Mouse (Mus musculus) cerebellum, adult 2 months (tissue): ENCODE data around the gene Tpcn2.

ENCODE experiments used
- CTCF ChIP-seq: fragments of 200-500 bp; IDR thresholded peaks from 2 replicates; pipeline ENCODE4 v1.5.1; 2011; ENCODE audit warnings: low read depth, mild to moderate bottlenecking, control low read depth, low read length, moderate library complexity, borderline replicate concordance; ENCODE audit not compliant: insufficient read depth
- POLR2A ChIP-seq: fragments of 200-500 bp; IDR thresholded peaks from 2 replicates; pipeline ENCODE4 v1.6.1; 2011; ENCODE audit warnings: low read length, control low read depth, borderline replicate concordance; ENCODE audit not compliant: insufficient read depth

DNA sequence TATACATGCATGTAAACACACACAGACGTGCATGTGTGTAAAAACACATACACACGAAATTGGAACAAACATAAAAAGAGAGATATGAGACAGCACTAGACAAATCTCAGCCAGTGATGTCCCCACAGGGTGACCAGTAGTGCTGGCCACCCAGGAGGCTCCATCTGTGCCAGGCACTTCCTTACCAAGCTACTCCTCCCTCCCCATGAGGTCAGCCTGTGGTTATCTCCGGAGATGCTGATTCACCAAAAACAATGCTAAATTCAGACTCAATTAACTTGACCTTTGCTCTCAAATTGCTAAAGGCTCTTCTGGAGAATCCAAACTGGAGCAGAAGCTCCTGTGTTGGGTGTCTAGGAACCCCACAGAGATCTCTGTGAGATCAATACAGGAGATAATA lies 96.0 kb downstream of the Tpcn2 start:
- TF ChIP-seq POLR2A: no peak
- no peak for TF ChIP-seq CTCF
